Mouse (Mus musculus) midbrain, embryonic 16.5 days (tissue): ENCODE data around the gene Sh2b1. TPM values are rescaled to one million over a fixed set of nuclear protein-coding genes. Genes with fewer than 3 reads are reported as not detected.

Experiments used
- ATAC-seq: fragments of 200-750 bp; cut with Nextera tagmentation; 2 replicates; pipeline ENCODE4 v1.8.0; 2017; ENCODE audit warnings: moderate TSS enrichment
- H3K27ac ChIP-seq: fragments of 300-500 bp; sonication (generic); 2 replicates; pipeline ENCODE4 v1.5.1; 2014; ENCODE audit warnings: mild to moderate bottlenecking, low read length, mixed read lengths
- H3K27me3 ChIP-seq: fragments of 300-500 bp; sonication (generic); 2 replicates; pipeline ENCODE4 v1.6.1; 2014; ENCODE audit warnings: low read depth, low read length, mixed read lengths; ENCODE audit not compliant: control insufficient read depth, insufficient read depth
- H3K36me3 ChIP-seq: fragments of 300-500 bp; sonication (generic); 2 replicates; pipeline ENCODE4 v1.6.1; 2014; ENCODE audit warnings: mild to moderate bottlenecking, low read length, moderate library complexity, mixed read lengths; ENCODE audit not compliant: control insufficient read depth, insufficient read depth
- H3K4me1 ChIP-seq: fragments of 300-500 bp; sonication (generic); 2 replicates; pipeline ENCODE4 v1.6.1; 2014; ENCODE audit warnings: mild to moderate bottlenecking, low read length, mixed read lengths; ENCODE audit not compliant: control insufficient read depth, insufficient read depth
- H3K4me2 ChIP-seq: fragments of 300-500 bp; sonication (generic); 2 replicates; pipeline ENCODE4 v1.6.1; 2014; ENCODE audit warnings: mild to moderate bottlenecking, low read length, mixed read lengths
- H3K4me3 ChIP-seq: fragments of 300-500 bp; sonication (generic); 2 replicates; pipeline ENCODE4 v1.5.1; 2014; ENCODE audit warnings: low read depth, mild to moderate bottlenecking, low read length, moderate library complexity, mixed read lengths
- H3K9ac ChIP-seq: fragments of 300-500 bp; sonication (generic); 2 replicates; pipeline ENCODE4 v1.6.1; 2014; ENCODE audit warnings: low read depth, low read length, mixed read lengths
- H3K9me3 ChIP-seq: fragments of 300-500 bp; sonication (generic); replicated peaks from 2 replicates; pipeline ENCODE4 v1.6.1; 2014; ENCODE audit warnings: mild to moderate bottlenecking, low read length, mixed read lengths; ENCODE audit not compliant: control insufficient read depth, poor library complexity, severe bottlenecking
- WGBS: fragments of 180-500 bp; shearing (Covaris S2); extraction: QIAGEN DNeasy Blood & Tissue Kit; methylation state at CpG from one replicate; pipeline ENCODE4 v1.1.7; 2014; 5-methylcytosine and 5-hydroxymethylcytosine counted together
- polyA plus RNA-seq: library from polyadenylated mRNA; unstranded; fragments of >200 nt; fragmentation: Nextera tagmentation; extraction: Ambion mirVana; gene quantifications from 2 replicates; pipeline ENCODE4 v1.2.1, GENCODE M21; 2015

Sh2b1 gene
- polyA plus RNA-seq, 1 experiment from 2014 or later: 76.8 TPM

- no peak for ATAC-seq
- Histone ChIP-seq H3K36me3 (no peaks in the 10 kb centered on the region; the same call in 1 of the 2 replicates), H3K9me3 (no peaks in the 10 kb centered on the region), H3K4me3 (no peak overlapping the region), H3K27me3 (no peaks in the 10 kb centered on the region; the same call in 1 of the 2 replicates), H3K4me2 (no peak overlapping the region), H3K9ac (no peak overlapping the region), H3K27ac (no peak overlapping the region), H3K4me1 (no peaks in the 10 kb centered on the region)
- 81% methylated on average over 7 of the region's 7 CpGs for WGBS
These were observed 21.4 kb downstream of the Sh2b1 start for GRCm38 (mm10) chr7:126453861-126454260.

GRCm38 (mm10) chr7:126452244-126452643, 23.0 kb downstream of the Sh2b1 start:
- ATAC-seq: no peak
- WGBS: 94% methylated on average over 3 of the region's 3 CpGs
- H3K4me2 ChIP-seq: no peak overlapping the region
- H3K9ac ChIP-seq: no peak overlapping the region
- H3K27me3 ChIP-seq: no peaks in the 10 kb centered on the region; the same call in 1 of the 2 replicates
- H3K4me3 ChIP-seq: no peak overlapping the region
- no peak overlapping the region for H3K27ac ChIP-seq
- H3K9me3 ChIP-seq: no peaks in the 10 kb centered on the region
- H3K4me1 ChIP-seq: no peaks in the 10 kb centered on the region
- peaks cover 3% of the 10 kb centered on the region; the same call in 1 of the 2 replicates for H3K36me3 ChIP-seq

DNA sequence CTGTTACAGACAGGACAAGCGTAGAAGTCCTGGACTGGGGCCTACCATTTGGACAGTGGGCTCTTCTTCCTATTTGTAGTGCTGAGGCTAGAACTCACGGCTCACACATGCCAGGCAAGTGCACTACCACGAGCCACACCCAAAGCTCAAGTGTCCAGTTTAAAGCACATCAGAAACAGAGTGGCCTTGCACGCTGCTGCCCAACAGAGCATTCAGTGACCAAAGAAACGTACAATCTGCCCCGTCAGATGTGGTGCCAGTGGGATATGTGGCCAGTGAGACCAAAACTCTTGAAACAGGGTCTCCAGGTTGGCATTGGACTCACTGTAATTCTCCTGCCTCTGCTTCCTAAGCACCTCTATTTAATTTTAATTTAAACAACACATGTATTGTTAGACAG, 24.6 kb downstream of the Sh2b1 start:
- 87% methylated on average over 6 of the region's 6 CpGs for WGBS
- no peak overlapping the region for H3K4me2 ChIP-seq
- no peak overlapping the region for H3K27ac ChIP-seq
- H3K9ac ChIP-seq: no peak overlapping the region
- H3K4me1 ChIP-seq: no peaks in the 10 kb centered on the region
- ATAC-seq: no peak
- H3K4me3 ChIP-seq: no peak overlapping the region
- no peaks in the 10 kb centered on the region; the same call in 1 of the 2 replicates for H3K27me3 ChIP-seq
- H3K36me3 ChIP-seq: peaks cover 10% of the 10 kb centered on the region; the same call in 1 of the 2 replicates
- no peaks in the 10 kb centered on the region for H3K9me3 ChIP-seq

DNA sequence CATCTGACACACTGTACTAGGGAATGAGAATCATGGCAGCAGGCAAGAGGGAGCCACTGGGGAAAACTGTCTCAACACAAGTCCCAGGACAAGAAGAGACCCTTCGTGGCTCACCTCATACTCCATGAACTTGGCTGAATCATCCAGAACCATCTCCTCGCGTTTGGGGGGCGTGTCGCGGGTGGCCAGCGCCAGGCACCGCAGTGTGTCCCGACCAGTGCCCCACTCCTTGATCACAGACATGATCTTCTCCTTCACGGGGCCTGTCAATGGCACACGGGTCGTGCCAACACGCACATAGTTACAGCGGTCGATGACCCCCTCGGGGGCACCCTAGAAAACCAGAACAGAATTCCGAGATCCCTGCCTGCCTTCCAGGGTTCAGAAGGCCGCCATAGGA, 25.2 kb downstream of the Sh2b1 start:
- ATAC-seq: no peak
- Histone ChIP-seq H3K9ac (no peak overlapping the region), H3K27ac (no peak overlapping the region), H3K36me3 (peaks cover 15% of the 10 kb centered on the region), H3K4me3 (no peak overlapping the region), H3K4me2 (no peak overlapping the region), H3K9me3 (no peaks in the 10 kb centered on the region), H3K27me3 (no peaks in the 10 kb centered on the region), H3K4me1 (no peaks in the 10 kb centered on the region)
- 93% methylated on average over 18 of the region's 18 CpGs for WGBS

DNA sequence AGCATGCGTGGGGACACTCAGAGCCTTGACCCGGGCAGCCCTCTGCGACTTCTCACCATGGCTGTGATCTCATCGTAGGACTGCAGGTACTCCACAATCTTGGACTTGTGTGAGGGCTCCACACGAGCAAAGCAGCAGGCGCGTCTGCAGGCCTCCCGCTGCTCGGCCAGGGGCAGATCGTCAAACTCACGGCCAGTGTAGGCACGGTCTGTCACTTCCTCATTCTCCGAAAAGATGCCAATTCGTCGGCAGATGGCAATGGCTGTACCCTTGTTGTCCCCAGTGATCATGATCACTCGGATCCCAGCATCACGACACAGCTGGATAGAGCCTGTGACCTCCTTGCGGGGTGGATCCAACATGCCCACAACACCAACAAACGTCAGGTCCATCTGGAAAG, 26.7 kb downstream of the Sh2b1 start:
- Histone ChIP-seq H3K9me3 (no peaks in the 10 kb centered on the region), H3K27ac (no peak overlapping the region), H3K36me3 (peaks cover 26% of the 10 kb centered on the region), H3K9ac (no peak overlapping the region), H3K4me3 (no peak overlapping the region), H3K4me2 (no peak overlapping the region), H3K4me1 (no peaks in the 10 kb centered on the region), H3K27me3 (no peaks in the 10 kb centered on the region)
- no peak for ATAC-seq
- 91% methylated on average over 19 of the region's 19 CpGs for WGBS

DNA sequence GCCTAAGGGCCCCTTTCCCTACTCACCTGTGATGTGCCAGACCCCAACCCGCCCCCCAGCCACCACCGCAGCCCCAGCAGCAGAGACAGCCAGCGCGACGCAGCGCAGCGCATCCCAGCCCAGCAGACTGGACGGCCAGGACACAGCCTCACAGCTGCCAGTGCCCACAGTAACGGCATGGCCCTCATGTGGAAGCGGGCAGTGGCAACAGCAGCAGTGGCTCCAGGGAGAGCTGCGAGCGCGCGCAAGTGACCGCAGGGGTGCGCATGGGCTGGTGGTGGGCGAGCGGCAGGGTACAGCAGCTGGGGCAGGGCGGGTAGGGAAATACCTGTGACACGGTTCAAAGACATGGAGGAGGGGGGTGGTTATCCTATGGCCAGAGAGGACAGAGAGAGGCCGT, 29.0 kb downstream of the Sh2b1 start:
- Histone ChIP-seq H3K9me3 (no peaks in the 10 kb centered on the region), H3K4me2 (no peak overlapping the region), H3K9ac (no peak overlapping the region), H3K27ac (no peak overlapping the region), H3K36me3 (peaks cover 28% of the 10 kb centered on the region), H3K27me3 (no peaks in the 10 kb centered on the region), H3K4me3 (no peak overlapping the region), H3K4me1 (no peaks in the 10 kb centered on the region)
- WGBS: 90% methylated on average over 21 of the region's 21 CpGs
- no peak for ATAC-seq

- 92% methylated on average over 15 of the region's 15 CpGs for WGBS
- H3K36me3 ChIP-seq: peaks cover 28% of the 10 kb centered on the region
These were observed 30.0 kb downstream of the Sh2b1 start for GRCm38 (mm10) chr7:126445104-126445815.

GRCm38 (mm10) chr7:126444536-126444935, 30.7 kb downstream of the Sh2b1 start:
- no peaks in the 10 kb centered on the region for H3K27me3 ChIP-seq
- no peak overlapping the region for H3K4me2 ChIP-seq
- no peak for ATAC-seq
- H3K9me3 ChIP-seq: no peaks in the 10 kb centered on the region
- no peak overlapping the region for H3K9ac ChIP-seq
- 97% methylated on average over 9 of the region's 9 CpGs for whole genome bisulfite sequencing
- no peaks in the 10 kb centered on the region for H3K4me1 ChIP-seq
- H3K36me3 ChIP-seq: peaks cover 28% of the 10 kb centered on the region
- H3K4me3 ChIP-seq: no peak overlapping the region
- H3K27ac ChIP-seq: no peak overlapping the region

More at GRCm38 (mm10) chr7:126445104-126445815, 30.0 kb downstream of the Sh2b1 start:
- Histone ChIP-seq H3K27me3 (no peaks in the 10 kb centered on the region), H3K9ac (no peak overlapping the region), H3K9me3 (no peaks in the 10 kb centered on the region), H3K4me3 (no peak overlapping the region), H3K4me2 (no peak overlapping the region), H3K27ac (no peak overlapping the region), H3K4me1 (no peaks in the 10 kb centered on the region)
- no peak for ATAC-seq

- Histone ChIP-seq H3K27me3 (no peaks in the 10 kb centered on the region), H3K36me3 (peaks cover 28% of the 10 kb centered on the region), H3K4me1 (no peaks in the 10 kb centered on the region), H3K9me3 (no peaks in the 10 kb centered on the region), H3K9ac (no peak overlapping the region), H3K4me2 (no peak overlapping the region), H3K27ac (no peak overlapping the region), H3K4me3 (no peak overlapping the region)
- 94% methylated on average over 10 of the region's 10 CpGs for WGBS
- ATAC-seq: no peak
These were observed 31.2 kb downstream of the Sh2b1 start for GRCm38 (mm10) chr7:126443997-126444396.
